Mouse (Mus musculus) mature B cell (primary cell): ENCODE results near the gene Disc1.

Experiments used
- in situ Hi-C: fragments of 300-500 bp; cut with MboI; formaldehyde crosslinking; loops from 2 replicates; pipeline ENCODE4 v1.14.3; 2019

The Disc1 gene

DNA sequence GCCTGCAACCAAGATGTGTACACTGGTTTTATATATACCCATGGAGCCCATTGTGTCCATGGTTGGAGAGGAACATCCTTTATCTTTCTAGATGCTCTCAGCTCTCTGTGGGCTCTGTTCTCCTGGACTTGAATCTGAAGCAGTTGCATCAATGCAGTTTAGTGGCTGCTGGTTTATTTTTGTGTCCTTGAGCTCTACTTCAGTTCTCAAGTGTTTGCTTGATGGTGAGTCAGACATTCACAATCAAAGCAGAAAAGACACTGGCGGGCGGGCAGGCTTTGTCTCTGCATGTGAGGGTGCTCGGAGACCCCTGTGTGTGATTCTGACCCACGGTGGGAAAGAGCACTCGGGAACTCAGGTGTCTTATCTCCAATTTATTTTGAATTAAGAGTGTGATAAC lies 166.6 kb downstream of the Disc1 start:
- in situ Hi-C loops = no loop called here

DNA sequence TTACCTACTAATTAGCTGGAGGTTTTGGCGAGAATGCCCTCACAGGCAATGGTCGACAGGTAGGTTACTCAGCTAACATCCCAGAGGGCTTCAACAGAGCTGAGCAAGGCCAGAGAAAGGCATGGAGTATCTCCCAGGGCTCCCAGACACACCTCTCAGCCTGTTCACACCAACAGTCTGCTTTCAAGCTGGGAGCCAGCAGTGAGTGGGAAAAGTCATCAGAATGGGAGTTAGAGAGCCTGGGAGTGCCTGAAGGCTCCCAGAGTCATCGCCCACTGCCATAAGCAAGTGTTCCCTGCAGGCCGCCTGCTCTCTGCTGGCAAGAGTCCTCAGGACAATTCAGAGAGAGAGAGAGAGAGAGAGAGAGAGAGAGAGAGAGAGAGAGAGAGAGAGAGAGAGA lies 167.1 kb downstream of the Disc1 start:
- in situ Hi-C loops = no loop called here

GRCm38 (mm10) chr8:125223031-125223753 lies 169.2 kb downstream of the Disc1 start:
- in situ Hi-C loops = no loop called here

DNA sequence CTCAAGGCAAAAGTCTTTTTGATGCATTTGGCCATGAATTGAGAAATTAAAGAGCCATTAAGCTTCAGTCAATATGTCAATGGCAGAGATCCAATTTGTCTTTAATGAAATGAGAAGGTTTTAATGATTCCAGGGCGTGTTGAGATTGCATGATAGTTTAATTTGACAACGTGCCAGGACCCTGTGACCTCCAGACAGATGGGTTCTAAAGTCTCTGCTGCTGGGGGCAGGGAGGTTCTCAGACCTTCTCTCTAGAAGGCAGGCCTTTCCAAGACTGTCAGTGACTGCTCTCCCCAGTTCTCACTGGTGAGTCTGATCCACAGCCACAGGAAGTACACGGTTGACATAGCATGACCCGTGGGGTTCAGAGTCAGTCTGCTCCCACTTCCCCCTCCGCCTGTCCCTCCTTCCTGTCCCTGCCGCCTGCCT lies 170.3 kb downstream of the Disc1 start:
- in situ Hi-C loops = no loop called here

- in situ Hi-C loops = no loop called here
Observed at GRCm38 (mm10) chr8:125225266-125225665, 171.3 kb downstream of the Disc1 start.

DNA sequence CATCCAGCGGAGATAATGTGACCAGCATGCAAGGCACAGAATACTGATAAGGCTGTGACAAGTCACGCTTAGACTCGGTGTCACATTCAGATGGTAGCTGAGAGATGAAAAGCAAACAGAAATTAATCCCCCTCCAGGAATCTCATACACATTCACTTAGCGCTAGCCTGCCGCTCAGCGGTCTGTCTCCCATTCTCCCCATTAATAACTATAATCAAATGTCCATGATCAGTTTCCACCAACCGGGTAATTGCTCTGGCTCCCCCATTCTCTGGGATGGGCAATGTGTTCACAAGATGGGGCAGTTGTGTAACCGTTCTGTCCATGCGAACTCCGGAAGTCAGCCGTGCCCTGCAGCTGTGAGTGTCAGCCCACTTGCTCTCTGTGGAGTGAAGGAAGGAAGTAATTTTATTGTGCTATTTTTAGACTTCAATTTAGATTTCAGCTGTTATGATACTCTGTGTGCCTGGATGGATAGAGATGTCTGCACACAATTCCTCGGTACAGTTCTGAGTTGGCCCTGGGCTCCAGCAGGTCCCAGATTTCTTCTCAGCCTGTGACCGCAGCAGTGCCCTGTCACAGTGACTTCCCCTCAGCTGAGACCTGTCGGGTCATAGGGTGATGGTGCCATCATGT lies 173.1 kb downstream of the Disc1 start:
- in situ Hi-C loops = no loop called here

- in situ Hi-C loops = no loop called here
Observed at GRCm38 (mm10) chr8:125230526-125231131, 176.6 kb downstream of the Disc1 start.

DNA sequence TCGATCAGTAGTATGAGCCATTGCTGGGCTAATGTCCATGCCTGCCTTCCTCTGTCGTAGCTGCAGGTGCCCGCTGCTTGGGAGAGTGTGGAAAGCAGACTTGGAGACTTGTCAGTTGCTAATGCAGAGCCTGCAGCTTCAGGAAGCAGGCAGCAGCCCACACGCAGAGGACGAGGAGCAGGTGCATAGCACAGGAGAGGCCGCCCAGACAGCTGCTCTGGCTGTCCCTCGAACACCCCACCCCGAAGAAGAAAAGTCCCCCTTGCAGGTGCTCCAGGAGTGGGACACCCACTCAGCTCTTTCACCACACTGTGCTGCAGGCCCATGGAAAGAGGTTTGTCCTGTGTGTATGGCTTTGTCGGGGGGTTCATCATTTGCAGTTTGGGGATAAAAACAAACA lies 178.7 kb downstream of the Disc1 start:
- in situ Hi-C loops = no loop called here

- in situ Hi-C loops = no loop called here
Observed at GRCm38 (mm10) chr8:125235898-125236835, 182.2 kb downstream of the Disc1 start.

DNA sequence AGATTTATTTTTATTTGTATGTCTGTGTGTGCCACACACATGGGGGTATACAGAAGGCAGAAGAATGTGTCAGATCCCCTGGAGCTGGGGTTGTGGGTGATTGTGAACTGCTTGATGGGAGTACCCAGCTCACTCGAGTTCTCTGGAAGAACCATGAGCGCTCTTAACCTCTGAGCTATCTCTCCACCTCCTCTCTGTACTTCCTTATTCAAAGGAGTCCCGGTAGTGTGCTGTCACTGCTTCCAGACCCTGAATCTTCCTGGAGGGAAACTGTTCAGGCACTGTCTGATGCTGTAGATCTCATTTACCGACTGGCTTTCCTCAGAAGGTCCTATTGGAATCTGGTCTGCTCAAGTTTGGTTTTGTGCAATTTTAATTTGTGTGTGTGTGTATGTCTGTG lies 186.8 kb downstream of the Disc1 start:
- in situ Hi-C loops = no loop called here

- in situ Hi-C loops = no loop called here
Observed at GRCm38 (mm10) chr8:125242382-125242781, 188.4 kb downstream of the Disc1 start.

DNA sequence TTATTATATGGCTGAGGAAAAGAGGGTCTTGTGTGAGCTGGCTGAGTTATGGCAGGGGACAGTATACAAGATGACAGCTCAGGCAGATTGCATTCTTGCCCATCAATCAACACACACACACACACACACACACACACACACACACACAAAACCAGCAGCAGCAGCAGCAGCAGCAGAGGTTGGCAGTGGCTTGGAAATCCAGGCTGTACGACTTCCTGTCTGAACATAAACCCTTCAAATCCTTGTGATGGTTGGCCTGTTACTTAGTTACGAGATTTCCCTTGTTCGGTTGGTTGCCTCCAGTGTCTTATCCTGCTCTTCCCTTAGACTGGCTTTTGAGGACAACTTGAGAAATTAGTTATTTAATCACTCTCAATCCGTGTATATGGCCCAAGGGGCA lies 188.9 kb downstream of the Disc1 start:
- in situ Hi-C loops = no loop called here

DNA sequence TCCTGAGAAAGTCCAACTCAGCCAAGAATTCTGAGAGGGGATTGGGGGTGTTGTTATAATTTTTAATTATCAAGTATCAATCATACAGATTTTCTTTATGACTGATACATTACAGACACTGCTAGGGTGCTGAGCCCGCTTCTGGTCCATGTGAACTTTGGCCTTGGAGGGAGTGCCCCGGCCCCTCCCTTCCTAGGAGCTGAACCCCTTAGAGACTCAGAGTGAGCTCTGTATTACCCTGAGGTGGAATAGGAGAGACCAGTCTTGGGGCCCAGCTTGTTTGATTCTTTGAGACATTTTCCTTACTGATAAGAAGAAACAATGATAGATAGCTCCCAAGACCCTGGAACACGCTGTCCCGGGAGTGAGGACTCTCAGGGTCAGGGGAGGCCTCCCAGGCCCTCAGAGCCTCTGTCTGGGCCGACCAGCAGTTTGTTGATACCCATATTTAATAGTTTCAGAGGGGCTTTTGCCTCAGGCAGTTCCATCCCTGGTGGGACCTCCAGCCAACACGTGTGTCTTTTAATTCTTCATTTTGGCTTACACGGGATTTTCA lies 192.8 kb downstream of the Disc1 start:
- in situ Hi-C loops = no loop called here

DNA sequence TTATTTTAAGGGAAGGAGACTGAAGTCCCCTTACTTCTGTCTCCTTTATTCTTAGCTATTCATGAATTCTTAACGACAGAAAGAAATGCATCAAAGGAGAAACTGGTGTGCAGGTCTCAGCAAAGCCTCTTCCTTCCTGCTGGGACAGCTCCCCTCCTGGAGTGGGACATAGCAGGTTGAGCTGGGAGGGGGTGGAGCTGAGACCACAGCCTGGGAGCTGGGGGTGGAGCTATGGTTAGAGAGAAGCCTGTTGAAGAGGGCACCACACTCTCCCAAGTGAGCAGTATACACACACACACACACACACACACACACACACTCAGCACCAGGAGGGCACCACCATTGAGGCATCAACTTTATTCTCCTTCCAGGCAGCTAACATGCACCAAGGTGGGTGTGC lies 193.4 kb downstream of the Disc1 start:
- in situ Hi-C loops = no loop called here

DNA sequence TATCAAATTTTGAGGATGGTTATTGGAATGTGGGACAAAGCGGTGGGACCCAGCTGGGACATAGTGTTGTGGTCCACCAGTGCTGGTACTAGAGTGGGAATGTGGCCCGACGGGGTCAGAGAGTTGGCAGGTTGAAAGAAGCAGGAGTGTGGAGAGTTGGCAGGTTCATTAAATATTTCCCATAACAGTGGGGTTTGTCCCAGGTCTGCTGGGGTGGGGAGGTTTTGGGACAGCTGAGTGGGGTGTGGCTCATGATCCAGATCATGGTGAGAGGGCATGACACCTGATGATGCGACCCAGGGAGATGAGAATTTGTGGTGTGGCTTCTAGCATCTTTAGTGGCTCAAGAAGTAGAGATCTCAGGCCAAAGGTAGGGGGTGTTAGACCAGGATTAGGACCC lies 199.0 kb downstream of the Disc1 start:
- in situ Hi-C loops = no loop called here

- in situ Hi-C loops = no loop called here
Observed at GRCm38 (mm10) chr8:125253505-125254180, 199.6 kb downstream of the Disc1 start.

- in situ Hi-C loops = no loop called here
Observed at GRCm38 (mm10) chr8:125254188-125255005, 200.4 kb downstream of the Disc1 start.

DNA sequence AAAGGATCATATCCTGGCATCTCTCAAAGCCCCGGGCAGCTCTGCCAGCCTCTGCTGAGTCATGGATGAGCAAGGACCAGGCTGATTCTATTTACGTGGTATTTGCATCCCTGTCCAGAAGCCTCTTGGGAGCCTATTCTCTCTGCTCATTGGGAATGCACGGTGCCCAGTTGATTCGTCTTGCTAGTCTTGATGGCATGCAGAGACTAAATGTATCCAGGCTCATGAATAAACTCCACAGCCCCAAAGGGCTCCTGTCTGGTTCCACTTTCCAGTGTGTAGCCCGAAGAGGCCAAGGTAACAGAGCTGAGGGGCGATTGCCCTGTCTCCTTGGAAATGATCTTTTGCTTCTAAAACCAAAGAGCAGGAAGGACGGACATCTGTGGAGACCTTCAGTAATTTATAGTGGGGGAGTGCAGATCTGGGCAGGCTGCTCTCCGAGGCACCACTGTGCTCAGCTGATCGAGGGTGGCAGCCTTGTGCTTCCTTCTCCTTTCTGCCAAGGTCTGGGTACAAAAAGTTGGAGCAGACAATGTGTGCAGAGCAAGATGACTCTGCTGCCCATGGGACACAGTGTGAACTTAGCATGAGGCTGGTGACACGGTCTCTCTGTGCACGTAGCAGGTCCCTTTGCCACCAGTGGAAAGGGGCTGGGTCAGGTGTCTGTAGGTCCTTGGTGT lies 201.2 kb downstream of the Disc1 start:
- in situ Hi-C loops = no loop called here

- in situ Hi-C loops = no loop called here
Observed at GRCm38 (mm10) chr8:125257660-125258059, 203.7 kb downstream of the Disc1 start.
